Comparison of ENCODE assay signal across 24 mouse cellular contexts in the genomic region with DNA sequence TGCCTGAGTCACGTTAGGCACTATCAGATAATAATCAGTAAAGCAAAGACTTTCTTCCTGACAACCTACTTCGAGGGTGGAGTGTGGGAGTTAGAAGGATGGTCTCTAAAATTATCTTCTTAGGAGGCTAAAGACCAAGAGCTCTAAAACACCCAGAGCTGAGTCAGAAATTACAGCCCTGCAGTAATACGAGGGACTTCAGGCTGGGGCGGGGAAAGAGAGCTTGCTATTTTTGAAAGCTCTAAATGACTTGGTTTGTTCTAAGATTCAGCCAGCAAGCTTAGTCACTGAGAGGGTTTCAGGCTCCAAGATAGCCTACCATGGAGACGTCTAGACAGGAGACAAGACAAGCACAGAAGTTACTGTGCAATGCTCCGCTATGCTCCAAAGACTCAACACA. TPM values are rescaled to one million over a fixed set of nuclear protein-coding genes. Genes with fewer than 3 reads are reported as not detected.
DNase-seq lines count a peak whose midpoint lies in the region; ATAC-seq and TF ChIP-seq lines count a peak whose summit lies in the region.
"Had no signal": no experiment of that assay in that cellular context is flagged by ENCODE, and none has a peak within 500 bp of the region (broad histone marks: within the 10 kb centered on the region; RNA-seq: fewer than 3 reads in every experiment).

No protein-coding gene starts in this region.

- 79% methylated on average over 6 of the region's 6 CpGs for WGBS in intestine, embryonic 15.5 days
- 87% methylated on average over 6 of the region's 6 CpGs for WGBS in intestine, embryonic 16.5 days
- 39% methylated on average over 6 of the region's 6 CpGs for WGBS in olfactory bulb, adult 2 months
- WGBS in kidney, embryonic 15.5 days = 91% methylated on average over 6 of the region's 6 CpGs

- H3K27ac ChIP-seq in intestine, embryonic 15.5 days = no peak overlapping the region
- no peak overlapping the region for H3K27ac ChIP-seq in intestine, embryonic 16.5 days (ENCODE audit: low read length)
- peak overlapping the region; percentile 94 for H3K27ac ChIP-seq in olfactory bulb, adult 2 months (ENCODE audit: insufficient read depth, low read depth, low read length)
- no peak overlapping the region for H3K27ac ChIP-seq in kidney, embryonic 15.5 days
- H3K27ac ChIP-seq: embryonic facial prominence, embryonic 15.5 days; forebrain, embryonic 10.5 days; heart, adult 2 months; heart, embryonic 15.5 days; hindbrain, embryonic 10.5 days; hindbrain, embryonic 14.5 days had no signal

- H3K4me1 ChIP-seq in intestine, embryonic 15.5 days (replicated peaks) = 0 out of 2 replicates have a peak, but pooled peaks cover 4% of the 10 kb centered on the region
- peaks cover 3% of the 10 kb centered on the region for H3K4me1 ChIP-seq in intestine, embryonic 16.5 days (ENCODE audit: control insufficient read depth, insufficient read depth, low read length)
- H3K4me1 ChIP-seq in megakaryocyte, embryonic 14.5 days = peaks cover 65% of the 10 kb centered on the region
- peaks cover 16% of the 10 kb centered on the region for H3K4me1 ChIP-seq in olfactory bulb, adult 2 months (ENCODE audit: control insufficient read depth, insufficient read depth, low read length)
- peaks cover 14% of the 10 kb centered on the region for H3K4me1 ChIP-seq in kidney, embryonic 15.5 days

- no peak for DNase-seq in urinary bladder, postnatal 36 days (ENCODE audit: low spot score in 2 of 2)
- DNase-seq: adrenal gland, adult 8-10 months; adrenal gland, postnatal 36 days; cerebellum, adult 11 months; cerebellum, adult 8-10 months; cerebellum, postnatal 14 days; embryo, embryonic 11 days; gastrocnemius, postnatal 10 days; heart, adult 2 months had no signal

- 0 out of 2 replicates have a peak overlapping the region, but pooled peaks have one; percentile 3 for H3K9ac ChIP-seq in intestine, embryonic 15.5 days
- no peak overlapping the region for H3K9ac ChIP-seq in intestine, embryonic 16.5 days (ENCODE audit: low read depth, low read length)
- no peak overlapping the region for H3K9ac ChIP-seq in kidney, embryonic 15.5 days
- H3K9ac ChIP-seq: embryonic facial prominence, embryonic 15.5 days; heart, embryonic 15.5 days; hindbrain, embryonic 14.5 days had no signal

- H3K4me3 ChIP-seq in intestine, embryonic 15.5 days (replicated peaks) = no peak overlapping the region
- no peak overlapping the region for H3K4me3 ChIP-seq in intestine, embryonic 16.5 days (ENCODE audit: low read length)
- H3K4me3 ChIP-seq in megakaryocyte, embryonic 14.5 days (replicated peaks) = peak overlapping the region; percentile 62
- peak overlapping the region; percentile 31; the same call in 1 of the 2 replicates for H3K4me3 ChIP-seq in olfactory bulb, adult 2 months (ENCODE audit: insufficient read depth, low read depth, low read length)
- no peak overlapping the region for H3K4me3 ChIP-seq in kidney, embryonic 15.5 days (replicated peaks)
- H3K4me3 ChIP-seq: embryonic facial prominence, embryonic 15.5 days; erythroblast, embryonic 14.5 days; forebrain, embryonic 10.5 days; heart, adult 2 months; heart, embryonic 15.5 days; hindbrain, embryonic 10.5 days had no signal

- TF ChIP-seq POLR2A in olfactory bulb, adult 2 months (IDR thresholded peaks at IDR 0.05; ENCODE audit: insufficient read depth, low read depth, low read length) = no peak

- 0 out of 2 replicates have a peak, but pooled peaks cover 15% of the 10 kb centered on the region for H3K36me3 ChIP-seq in intestine, embryonic 15.5 days
- peaks cover 8% of the 10 kb centered on the region for H3K36me3 ChIP-seq in intestine, embryonic 16.5 days (ENCODE audit: control insufficient read depth, insufficient read depth, low read length)
- H3K36me3 ChIP-seq in megakaryocyte, embryonic 14.5 days (replicated peaks; ENCODE audit: low read length) = peaks cover 56% of the 10 kb centered on the region
- H3K36me3 ChIP-seq in kidney, embryonic 15.5 days = peaks cover 56% of the 10 kb centered on the region

- no peaks in the 10 kb centered on the region for H3K9me3 ChIP-seq in intestine, embryonic 15.5 days
- H3K9me3 ChIP-seq in intestine, embryonic 16.5 days (ENCODE audit: control insufficient read depth, low read length) = no peaks in the 10 kb centered on the region
- no peaks in the 10 kb centered on the region for H3K9me3 ChIP-seq in megakaryocyte, embryonic 14.5 days
- H3K9me3 ChIP-seq in kidney, embryonic 15.5 days (replicated peaks) = no peaks in the 10 kb centered on the region
- H3K9me3 ChIP-seq: embryonic facial prominence, embryonic 15.5 days; forebrain, embryonic 10.5 days; heart, embryonic 15.5 days; hindbrain, embryonic 10.5 days had no signal

- TF ChIP-seq CTCF in olfactory bulb, adult 2 months (IDR thresholded peaks at IDR 0.05; ENCODE audit: insufficient read depth, low read depth, low read length) = no peak

- no peak overlapping the region for H3K4me2 ChIP-seq in intestine, embryonic 15.5 days (replicated peaks)
- no peak overlapping the region for H3K4me2 ChIP-seq in intestine, embryonic 16.5 days (ENCODE audit: low read depth, low read length)
- H3K4me2 ChIP-seq in kidney, embryonic 15.5 days = no peak overlapping the region
- H3K4me2 ChIP-seq: embryonic facial prominence, embryonic 15.5 days; heart, embryonic 11.5 days; heart, embryonic 15.5 days; hindbrain, embryonic 14.5 days had no signal

- no peaks in the 10 kb centered on the region for H3K27me3 ChIP-seq in intestine, embryonic 15.5 days (replicated peaks)
- H3K27me3 ChIP-seq in intestine, embryonic 16.5 days (replicated peaks; ENCODE audit: control insufficient read depth, insufficient read depth, low read length) = no peaks in the 10 kb centered on the region
- no peaks in the 10 kb centered on the region for H3K27me3 ChIP-seq in megakaryocyte, embryonic 14.5 days (replicated peaks)
- H3K27me3 ChIP-seq in kidney, embryonic 15.5 days = no peaks in the 10 kb centered on the region
- H3K27me3 ChIP-seq: embryonic facial prominence, embryonic 15.5 days; heart, embryonic 15.5 days had no signal

- ATAC-seq in intestine, embryonic 15.5 days = no peak
- no peak for ATAC-seq in intestine, embryonic 16.5 days
- ATAC-seq in megakaryocyte, adult 5-6 weeks (ENCODE audit: poor library complexity, severe bottlenecking) = no peak
- no peak for ATAC-seq in kidney, embryonic 15.5 days (replicated peaks; ENCODE audit: low FRiP score)
- ATAC-seq: forebrain, embryonic 14.5 days had no signal

RNA-seq across cellular contexts. Expression of a gene that starts 2.7 kb away (rescaled TPM):
- polyA plus RNA-seq in intestine, embryonic 15.5 days (2015; fragmentation: Nextera tagmentation; extraction: Ambion mirVana) = 432 and 477 TPM in 2 replicates
- polyA plus RNA-seq in intestine, embryonic 16.5 days (2015; fragmentation: Nextera tagmentation; extraction: Ambion mirVana) = 415 and 469 TPM in 2 replicates
- 38.9 and 400 TPM in 2 replicates for polyA plus RNA-seq in megakaryocyte, embryonic 14.5 days (2012; ENCODE audit: insufficient read depth, low replicate concordance)
- 16.0 and 55.5 TPM in 2 replicates for total RNA-seq in megakaryocyte, adult 5-6 weeks (2015)
- not detected in 2 replicates for total RNA-seq in megakaryocyte, adult 5-6 weeks (2017)
- polyA plus RNA-seq in olfactory bulb, adult 2 months (2012; ENCODE audit: insufficient read depth, insufficient read length, low replicate concordance, missing spikeins) = not detected in 2 replicates
- 462 and 483 TPM in 2 replicates for polyA plus RNA-seq in kidney, embryonic 15.5 days (2015; fragmentation: Nextera tagmentation; extraction: Ambion mirVana)
- total RNA-seq: common myeloid progenitor, adult 5-6 weeks had no signal

RNA-seq across cellular contexts. Expression of a gene that starts 2.9 kb away (rescaled TPM):
- polyA plus RNA-seq in intestine, embryonic 15.5 days (2015; fragmentation: Nextera tagmentation; extraction: Ambion mirVana) = 162 and 174 TPM in 2 replicates
- polyA plus RNA-seq in intestine, embryonic 16.5 days (2015; fragmentation: Nextera tagmentation; extraction: Ambion mirVana) = 156 and 157 TPM in 2 replicates
- 9.5 and 87.1 TPM in 2 replicates for polyA plus RNA-seq in megakaryocyte, embryonic 14.5 days (2012; ENCODE audit: insufficient read depth, low replicate concordance)
- total RNA-seq in megakaryocyte, adult 5-6 weeks (2015) = 53.5 and 71.1 TPM in 2 replicates
- 62.1 and 71.2 TPM in 2 replicates for total RNA-seq in megakaryocyte, adult 5-6 weeks (2017)
- polyA plus RNA-seq in olfactory bulb, adult 2 months (2012; ENCODE audit: insufficient read depth, insufficient read length, low replicate concordance, missing spikeins) = not detected in 2 replicates
- 165 and 172 TPM in 2 replicates for polyA plus RNA-seq in kidney, embryonic 15.5 days (2015; fragmentation: Nextera tagmentation; extraction: Ambion mirVana)

RNA-seq across cellular contexts. Expression of a gene that starts 9.3 kb away (rescaled TPM):
- polyA plus RNA-seq in intestine, embryonic 15.5 days (2015; fragmentation: Nextera tagmentation; extraction: Ambion mirVana) = 311 and 348 TPM in 2 replicates
- 300 and 311 TPM in 2 replicates for polyA plus RNA-seq in intestine, embryonic 16.5 days (2015; fragmentation: Nextera tagmentation; extraction: Ambion mirVana)
- 60.3 and 115 TPM in 2 replicates for polyA plus RNA-seq in megakaryocyte, embryonic 14.5 days (2012; ENCODE audit: insufficient read depth, low replicate concordance)
- 290 and 330 TPM in 2 replicates for total RNA-seq in megakaryocyte, adult 5-6 weeks (2015)
- total RNA-seq in megakaryocyte, adult 5-6 weeks (2017) = 148 and 149 TPM in 2 replicates
- polyA plus RNA-seq in olfactory bulb, adult 2 months (2012; ENCODE audit: insufficient read depth, insufficient read length, low replicate concordance, missing spikeins) = not detected in 2 replicates
- 262 and 314 TPM in 2 replicates for polyA plus RNA-seq in kidney, embryonic 15.5 days (2015; fragmentation: Nextera tagmentation; extraction: Ambion mirVana)

RNA-seq across cellular contexts. Expression of a gene that starts 30.5 kb away (rescaled TPM):
- 30.7 and 31.5 TPM in 2 replicates for polyA plus RNA-seq in intestine, embryonic 15.5 days (2015; fragmentation: Nextera tagmentation; extraction: Ambion mirVana)
- polyA plus RNA-seq in intestine, embryonic 16.5 days (2015; fragmentation: Nextera tagmentation; extraction: Ambion mirVana) = 17.8 and 23.4 TPM in 2 replicates
- 2.9 and 4.5 TPM in 2 replicates for polyA plus RNA-seq in megakaryocyte, embryonic 14.5 days (2012; ENCODE audit: insufficient read depth, low replicate concordance)
- total RNA-seq in megakaryocyte, adult 5-6 weeks (2015) = 36.9 and 44.9 TPM in 2 replicates
- total RNA-seq in megakaryocyte, adult 5-6 weeks (2017) = 65.2 and 73.2 TPM in 2 replicates
- polyA plus RNA-seq in olfactory bulb, adult 2 months (2012; ENCODE audit: insufficient read depth, insufficient read length, low replicate concordance, missing spikeins) = 93.3 and 117 TPM in 2 replicates
- 35.1 and 37.2 TPM in 2 replicates for polyA plus RNA-seq in kidney, embryonic 15.5 days (2015; fragmentation: Nextera tagmentation; extraction: Ambion mirVana)

Comparison
In these comparisons a context has a peak if more than half of its experiments do, and no peak if none do; other contexts are left out.
1. H3K4me3 ChIP-seq: peak in megakaryocyte, embryonic 14.5 days (single experiment) and olfactory bulb, adult 2 months (single experiment); none in intestine, embryonic 15.5 days (single experiment), intestine, embryonic 16.5 days (single experiment) and kidney, embryonic 15.5 days (single experiment).
2. RNA of a gene that starts 2.7 kb away (polyA plus RNA-seq): 415 to 469 TPM in intestine, embryonic 16.5 days, 462 to 483 TPM in kidney, embryonic 15.5 days, 432 to 477 TPM in intestine, embryonic 15.5 days and 38.9 to 400 TPM in megakaryocyte, embryonic 14.5 days; not detected in olfactory bulb, adult 2 months; every median in the first group is over 10 times any median in the second.
3. RNA of a gene that starts 9.3 kb away (polyA plus RNA-seq): 311 to 348 TPM in intestine, embryonic 15.5 days, 300 to 311 TPM in intestine, embryonic 16.5 days, 262 to 314 TPM in kidney, embryonic 15.5 days and 60.3 to 115 TPM in megakaryocyte, embryonic 14.5 days; not detected in olfactory bulb, adult 2 months; every median in the first group is over 10 times any median in the second.